Mouse (Mus musculus): ENCODE measurements around the gene Hmgxb4. TPM values are rescaled to one million over a fixed set of nuclear protein-coding genes. Genes with fewer than 3 reads are reported as not detected.

The Hmgxb4 gene
- total and polyA plus RNA-seq, 3 experiments, result 14.8 to 52.1 (median 38.3) TPM

GRCm38 (mm10) chr8:75070297-75070696 is 77.1 kb downstream of the Hmgxb4 start:
- Histone ChIP-seq H3K9me3 (replicated peaks) (no peaks in the 10 kb centered on the region), H3K4me3 (ENCODE audit: low read depth, low read length) (no peak overlapping the region; the same call in 1 of the 2 replicates), H3K36me3 (replicated peaks) (peaks cover 39% of the 10 kb centered on the region), H3K27me3 (ENCODE audit: insufficient read depth, low read length) (no peaks in the 10 kb centered on the region), H3K4me1 (ENCODE audit: insufficient read depth, low read depth, low read length) (peaks cover 20% of the 10 kb centered on the region)
- DNase-seq (ENCODE audit: low spot score) (no peak), ATAC-seq (ENCODE audit: extremely low read depth, insufficient number of reproducible peaks, low FRiP score, poor library complexity, severe bottlenecking) (no peak)
- TF ChIP-seq GATA2 (IDR thresholded peaks at IDR 0.05; ENCODE audit: borderline replicate concordance, low read depth, low read length), result no peak
- no peak for TF ChIP-seq CTCF (IDR thresholded peaks at IDR 0.05; ENCODE audit: low read depth, low read length)
- no peak for TF ChIP-seq POLR2AphosphoS5 (IDR thresholded peaks at IDR 0.05; ENCODE audit: insufficient replicate concordance, low read depth, low read length)
- TF ChIP-seq TAL1 (conservative IDR thresholded peaks at IDR 0.05; ENCODE audit: low read depth, low read length), result no peak
- TF ChIP-seq GATA1 (IDR thresholded peaks at IDR 0.05; ENCODE audit: borderline replicate concordance, low read length), result no peak

GRCm38 (mm10) chr8:75071627-75072346 is 78.6 kb downstream of the Hmgxb4 start:
- Histone ChIP-seq H3K4me3 (ENCODE audit: low read depth, low read length) (no peak overlapping the region), H3K27me3 (ENCODE audit: insufficient read depth, low read length) (no peaks in the 10 kb centered on the region), H3K36me3 (replicated peaks) (peaks cover 25% of the 10 kb centered on the region), H3K9me3 (replicated peaks) (no peaks in the 10 kb centered on the region), H3K4me1 (ENCODE audit: insufficient read depth, low read depth, low read length) (peaks cover 20% of the 10 kb centered on the region)
- ATAC-seq (ENCODE audit: extremely low read depth, insufficient number of reproducible peaks, low FRiP score, poor library complexity, severe bottlenecking) (peak; percentile 80), DNase-seq (ENCODE audit: low spot score) (peak; percentile 61)
- peak; percentile 80 for TF ChIP-seq CTCF (IDR thresholded peaks at IDR 0.05; ENCODE audit: low read depth, low read length)
- no peak for TF ChIP-seq POLR2AphosphoS5 (IDR thresholded peaks at IDR 0.05; ENCODE audit: insufficient replicate concordance, low read depth, low read length)
- no peak for TF ChIP-seq TAL1 (conservative IDR thresholded peaks at IDR 0.05; ENCODE audit: low read depth, low read length)

GRCm38 (mm10) chr8:75074876-75075275 is 81.7 kb downstream of the Hmgxb4 start:
- peaks cover 7% of the 10 kb centered on the region for H3K36me3 ChIP-seq (replicated peaks)
- H3K4me3 ChIP-seq (ENCODE audit: low read depth, low read length), result no peak overlapping the region
- ATAC-seq (ENCODE audit: extremely low read depth, insufficient number of reproducible peaks, low FRiP score, poor library complexity, severe bottlenecking) (no peak), DNase-seq (ENCODE audit: low spot score) (no peak)
- H3K27me3 ChIP-seq (ENCODE audit: insufficient read depth, low read length), result no peaks in the 10 kb centered on the region
- TF ChIP-seq POLR2AphosphoS5 (IDR thresholded peaks at IDR 0.05; ENCODE audit: insufficient replicate concordance, low read depth, low read length) (no peak), GATA1 (IDR thresholded peaks at IDR 0.05; ENCODE audit: borderline replicate concordance, low read length) (no peak), GATA2 (IDR thresholded peaks at IDR 0.05; ENCODE audit: borderline replicate concordance, low read depth, low read length) (no peak), TAL1 (conservative IDR thresholded peaks at IDR 0.05; ENCODE audit: low read depth, low read length) (no peak), CTCF (IDR thresholded peaks at IDR 0.05; ENCODE audit: low read depth, low read length) (no peak)
- no peaks in the 10 kb centered on the region for H3K9me3 ChIP-seq (replicated peaks)
- peaks cover 28% of the 10 kb centered on the region for H3K4me1 ChIP-seq (ENCODE audit: insufficient read depth, low read depth, low read length)

- Histone ChIP-seq H3K9me3 (replicated peaks) (no peaks in the 10 kb centered on the region), H3K4me3 (ENCODE audit: low read depth, low read length) (no peak overlapping the region), H3K36me3 (replicated peaks) (no peaks in the 10 kb centered on the region), H3K27me3 (ENCODE audit: insufficient read depth, low read length) (no peaks in the 10 kb centered on the region), H3K4me1 (ENCODE audit: insufficient read depth, low read depth, low read length) (peaks cover 37% of the 10 kb centered on the region)
- ATAC-seq (ENCODE audit: extremely low read depth, insufficient number of reproducible peaks, low FRiP score, poor library complexity, severe bottlenecking) (no peak), DNase-seq (ENCODE audit: low spot score) (no peak)
- no peak for TF ChIP-seq POLR2AphosphoS5 (IDR thresholded peaks at IDR 0.05; ENCODE audit: insufficient replicate concordance, low read depth, low read length)
- TF ChIP-seq GATA1 (IDR thresholded peaks at IDR 0.05; ENCODE audit: borderline replicate concordance, low read length), result no peak
- no peak for TF ChIP-seq TAL1 (conservative IDR thresholded peaks at IDR 0.05; ENCODE audit: low read depth, low read length)
- no peak for TF ChIP-seq CTCF (IDR thresholded peaks at IDR 0.05; ENCODE audit: low read depth, low read length)
- TF ChIP-seq GATA2 (IDR thresholded peaks at IDR 0.05; ENCODE audit: borderline replicate concordance, low read depth, low read length), result no peak
These were observed 85.1 kb downstream of the Hmgxb4 start for GRCm38 (mm10) chr8:75078215-75078614.

- ATAC-seq (ENCODE audit: extremely low read depth, insufficient number of reproducible peaks, low FRiP score, poor library complexity, severe bottlenecking), result no peak
- Histone ChIP-seq H3K36me3 (replicated peaks) (no peaks in the 10 kb centered on the region), H3K4me3 (ENCODE audit: low read depth, low read length) (no peak overlapping the region), H3K9me3 (replicated peaks) (no peaks in the 10 kb centered on the region), H3K27me3 (ENCODE audit: insufficient read depth, low read length) (no peaks in the 10 kb centered on the region), H3K4me1 (ENCODE audit: insufficient read depth, low read depth, low read length) (peaks cover 43% of the 10 kb centered on the region)
- no peak for DNase-seq (ENCODE audit: low spot score)
- TF ChIP-seq GATA2 (IDR thresholded peaks at IDR 0.05; ENCODE audit: borderline replicate concordance, low read depth, low read length) (no peak), GATA1 (IDR thresholded peaks at IDR 0.05; ENCODE audit: borderline replicate concordance, low read length) (no peak), CTCF (IDR thresholded peaks at IDR 0.05; ENCODE audit: low read depth, low read length) (no peak), POLR2AphosphoS5 (IDR thresholded peaks at IDR 0.05; ENCODE audit: insufficient replicate concordance, low read depth, low read length) (no peak), TAL1 (conservative IDR thresholded peaks at IDR 0.05; ENCODE audit: low read depth, low read length) (no peak)
These were observed 85.7 kb downstream of the Hmgxb4 start for GRCm38 (mm10) chr8:75078851-75079250.

Other genes with a start within 250 kb of the Hmgxb4 start
- not detected in 2 replicates for gene Isx, start 120.2 kb upstream of the Hmgxb4 start, total RNA-seq (2014; fragmentation: Nextera tagmentation)
- 0.27 TPM in 1 of 2 replicates, not detected in the other for gene Isx, start 120.2 kb upstream of the Hmgxb4 start, total RNA-seq (2017)
- not detected in 2 replicates for gene Isx, start 120.2 kb upstream of the Hmgxb4 start, polyA plus RNA-seq (2012)
- gene Tom1, start 40.3 kb downstream of the Hmgxb4 start, total RNA-seq (2014; fragmentation: Nextera tagmentation), result 42.6 and 55.8 TPM in 2 replicates
- 27.7 and 29.4 TPM in 2 replicates for gene Tom1, start 40.3 kb downstream of the Hmgxb4 start, total RNA-seq (2017)
- gene Tom1, start 40.3 kb downstream of the Hmgxb4 start, polyA plus RNA-seq (2012), result 15.4 and 17.4 TPM in 2 replicates
- 8.8 and 13.0 TPM in 2 replicates for gene Hmox1, start 100.3 kb downstream of the Hmgxb4 start, total RNA-seq (2014; fragmentation: Nextera tagmentation)
- 37.9 and 42.0 TPM in 2 replicates for gene Hmox1, start 100.3 kb downstream of the Hmgxb4 start, total RNA-seq (2017)
- gene Hmox1, start 100.3 kb downstream of the Hmgxb4 start, polyA plus RNA-seq (2012), result 11.2 and 14.0 TPM in 2 replicates
- gene Mcm5, start 116.2 kb downstream of the Hmgxb4 start, total RNA-seq (2014; fragmentation: Nextera tagmentation), result 89.6 and 93.3 TPM in 2 replicates
- gene Mcm5, start 116.2 kb downstream of the Hmgxb4 start, total RNA-seq (2017), result 302 and 305 TPM in 2 replicates
- 116 and 123 TPM in 2 replicates for gene Mcm5, start 116.2 kb downstream of the Hmgxb4 start, polyA plus RNA-seq (2012)
- not detected in 2 replicates for gene Rasd2, start 220.6 kb downstream of the Hmgxb4 start, total RNA-seq (2014; fragmentation: Nextera tagmentation)
- gene Rasd2, start 220.6 kb downstream of the Hmgxb4 start, total RNA-seq (2017), result 0.11 TPM in 1 of 2 replicates, not detected in the other
- gene Rasd2, start 220.6 kb downstream of the Hmgxb4 start, polyA plus RNA-seq (2012), result not detected in 2 replicates

All from G1E (cell line).